Mouse (Mus musculus): ENCODE data around the gene Tab2. TPM values are rescaled to one million over a fixed set of nuclear protein-coding genes. Genes with fewer than 3 reads are reported as not detected.

The Tab2 gene
- polyA plus RNA-seq, 1 experiment = 31.8 TPM

- TF ChIP-seq POLR2A (IDR thresholded peaks at IDR 0.05; ENCODE audit: low read depth, low read length) (no peak), CTCF (IDR thresholded peaks at IDR 0.05; ENCODE audit: extremely low read depth, insufficient read depth, insufficient read length, insufficient replicate concordance) (peak; percentile 33; the same call in 1 of the 2 replicates)
- Histone ChIP-seq H3K36me3 (ENCODE audit: control insufficient read depth, insufficient read depth, low read length) (peaks cover 21% of the 10 kb centered on the region), H3K27me3 (ENCODE audit: control insufficient read depth, insufficient read depth, low read length) (no peaks in the 10 kb centered on the region), H3K4me3 (ENCODE audit: extremely low read depth, insufficient read depth, insufficient read length) (no peak overlapping the region), H3K27ac (ENCODE audit: insufficient read depth, low read length) (no peak overlapping the region), H3K4me1 (ENCODE audit: control insufficient read depth, insufficient read depth, insufficient read length) (no peaks in the 10 kb centered on the region)
- peak; percentile 22 to 40 for DNase-seq (ENCODE audit: low read depth in 1 of 2, low spot score in 2 of 2)
- 74% methylated on average over 11 of the region's 11 CpGs for WGBS
Observed at GRCm38 (mm10) chr10:7870571-7871315, 85.3 kb downstream of the Tab2 start.

DNA sequence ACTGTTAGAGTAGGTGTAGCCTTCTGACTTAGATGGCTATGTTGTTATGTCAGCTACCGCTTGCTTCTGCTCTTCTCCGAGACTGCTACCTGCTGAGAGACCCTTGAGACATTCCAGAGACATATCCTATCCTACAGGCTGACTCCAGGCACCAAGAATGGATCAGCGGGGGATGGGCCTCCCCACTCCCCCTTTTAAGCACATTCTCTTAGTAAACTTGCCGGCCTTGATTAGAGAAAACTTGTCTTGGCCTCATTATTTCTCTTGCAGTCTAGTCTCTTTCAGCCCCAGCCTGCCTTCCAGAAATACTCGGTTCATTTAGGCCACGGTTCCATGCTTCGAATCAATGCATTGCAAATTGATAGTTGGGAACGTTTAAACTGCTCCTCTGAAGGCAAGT is 86.3 kb downstream of the Tab2 start:
- Histone ChIP-seq H3K27me3 (ENCODE audit: control insufficient read depth, insufficient read depth, low read length) (no peaks in the 10 kb centered on the region), H3K36me3 (ENCODE audit: control insufficient read depth, insufficient read depth, low read length) (peaks cover 24% of the 10 kb centered on the region), H3K4me3 (ENCODE audit: extremely low read depth, insufficient read depth, insufficient read length) (no peak overlapping the region), H3K27ac (ENCODE audit: insufficient read depth, low read length) (no peak overlapping the region), H3K4me1 (ENCODE audit: control insufficient read depth, insufficient read depth, insufficient read length) (no peaks in the 10 kb centered on the region)
- DNase-seq (ENCODE audit: low read depth in 1 of 2, low spot score in 2 of 2) = no peak
- WGBS = 93% methylated on average over 8 of the region's 8 CpGs
- TF ChIP-seq POLR2A (IDR thresholded peaks at IDR 0.05; ENCODE audit: low read depth, low read length) (no peak), CTCF (IDR thresholded peaks at IDR 0.05; ENCODE audit: extremely low read depth, insufficient read depth, insufficient read length, insufficient replicate concordance) (no peak)

GRCm38 (mm10) chr10:7867666-7868030 is 88.4 kb downstream of the Tab2 start:
- Histone ChIP-seq H3K27ac (ENCODE audit: insufficient read depth, low read length) (no peak overlapping the region), H3K36me3 (ENCODE audit: control insufficient read depth, insufficient read depth, low read length) (peaks cover 33% of the 10 kb centered on the region), H3K4me3 (ENCODE audit: extremely low read depth, insufficient read depth, insufficient read length) (no peak overlapping the region), H3K4me1 (ENCODE audit: control insufficient read depth, insufficient read depth, insufficient read length) (no peaks in the 10 kb centered on the region), H3K27me3 (ENCODE audit: control insufficient read depth, insufficient read depth, low read length) (no peaks in the 10 kb centered on the region)
- DNase-seq (ENCODE audit: low read depth in 1 of 2, low spot score in 2 of 2) = no peak
- no peak for TF ChIP-seq CTCF (IDR thresholded peaks at IDR 0.05; ENCODE audit: extremely low read depth, insufficient read depth, insufficient read length, insufficient replicate concordance)
- no peak for TF ChIP-seq POLR2A (IDR thresholded peaks at IDR 0.05; ENCODE audit: low read depth, low read length)
- 79% methylated on average over 21 of the region's 21 CpGs for WGBS

DNA sequence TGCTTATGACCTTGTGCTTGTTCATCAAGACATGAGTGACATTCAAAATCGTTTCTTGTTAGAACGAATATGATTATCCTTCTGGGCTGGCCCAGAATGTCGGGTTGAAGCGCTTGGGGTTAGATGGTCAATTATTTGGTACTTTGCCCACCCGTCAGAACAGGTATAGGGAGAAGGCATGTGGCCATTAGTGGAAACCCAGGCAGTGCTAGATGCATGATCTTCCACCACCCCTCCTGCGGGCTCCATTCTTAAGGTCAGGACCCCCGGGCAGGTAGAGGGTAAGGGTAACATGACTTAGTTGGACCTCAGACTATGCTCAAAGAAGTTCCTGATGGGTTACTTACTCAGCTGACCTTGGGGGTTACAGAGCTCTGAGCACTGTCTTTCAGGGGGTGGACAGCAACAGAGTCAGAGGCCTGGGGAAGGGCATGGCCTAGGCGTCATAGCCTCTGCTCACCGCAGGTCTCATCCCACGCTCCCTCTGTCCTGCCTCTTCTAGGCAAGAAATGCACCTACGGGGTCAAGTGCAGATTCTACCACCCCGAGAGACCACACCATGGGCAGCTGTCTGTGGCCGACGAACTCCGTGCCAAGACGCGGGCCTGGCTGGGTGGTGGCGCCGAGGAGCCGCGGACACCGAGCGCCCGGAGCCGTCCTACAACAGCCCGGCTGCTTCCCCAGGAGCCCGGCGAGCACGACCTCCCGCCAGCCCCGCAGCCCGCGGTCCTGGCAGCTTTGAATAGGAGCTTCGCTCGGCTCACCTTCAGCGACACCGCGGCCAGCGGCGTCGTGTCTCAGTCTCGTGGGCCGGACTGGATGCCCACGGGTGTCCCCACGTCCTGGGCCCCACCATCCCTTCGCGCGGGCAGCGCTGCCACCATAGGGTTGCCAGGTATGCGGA is 89.0 kb downstream of the Tab2 start:
- no peak overlapping the region for H3K4me3 ChIP-seq (ENCODE audit: extremely low read depth, insufficient read depth, insufficient read length)
- WGBS = 73% methylated on average over 50 of the region's 50 CpGs
- H3K4me1 ChIP-seq (ENCODE audit: control insufficient read depth, insufficient read depth, insufficient read length) = no peaks in the 10 kb centered on the region
- H3K27ac ChIP-seq (ENCODE audit: insufficient read depth, low read length) = no peak overlapping the region
- H3K27me3 ChIP-seq (ENCODE audit: control insufficient read depth, insufficient read depth, low read length) = no peaks in the 10 kb centered on the region
- no peak for DNase-seq (ENCODE audit: low read depth in 1 of 2, low spot score in 2 of 2)
- TF ChIP-seq POLR2A (IDR thresholded peaks at IDR 0.05; ENCODE audit: low read depth, low read length) (no peak), CTCF (IDR thresholded peaks at IDR 0.05; ENCODE audit: extremely low read depth, insufficient read depth, insufficient read length, insufficient replicate concordance) (no peak)
- peaks cover 39% of the 10 kb centered on the region for H3K36me3 ChIP-seq (ENCODE audit: control insufficient read depth, insufficient read depth, low read length)

- no peak for DNase-seq (ENCODE audit: low read depth in 1 of 2, low spot score in 2 of 2)
- Histone ChIP-seq H3K27ac (ENCODE audit: insufficient read depth, low read length) (no peak overlapping the region), H3K36me3 (ENCODE audit: control insufficient read depth, insufficient read depth, low read length) (peaks cover 52% of the 10 kb centered on the region), H3K4me3 (ENCODE audit: extremely low read depth, insufficient read depth, insufficient read length) (no peak overlapping the region), H3K4me1 (ENCODE audit: control insufficient read depth, insufficient read depth, insufficient read length) (no peaks in the 10 kb centered on the region), H3K27me3 (ENCODE audit: control insufficient read depth, insufficient read depth, low read length) (no peaks in the 10 kb centered on the region)
- 92% methylated on average over 3 of the region's 3 CpGs for WGBS
- TF ChIP-seq CTCF (IDR thresholded peaks at IDR 0.05; ENCODE audit: extremely low read depth, insufficient read depth, insufficient read length, insufficient replicate concordance) = no peak
- TF ChIP-seq POLR2A (IDR thresholded peaks at IDR 0.05; ENCODE audit: low read depth, low read length) = no peak
Observed at GRCm38 (mm10) chr10:7864806-7865205, 91.2 kb downstream of the Tab2 start.

- WGBS = 89% methylated on average over 6 of the region's 6 CpGs
- TF ChIP-seq POLR2A (IDR thresholded peaks at IDR 0.05; ENCODE audit: low read depth, low read length) (no peak), CTCF (IDR thresholded peaks at IDR 0.05; ENCODE audit: extremely low read depth, insufficient read depth, insufficient read length, insufficient replicate concordance) (no peak)
Observed at GRCm38 (mm10) chr10:7864184-7864583, 91.8 kb downstream of the Tab2 start.

More at GRCm38 (mm10) chr10:7864184-7864583, 91.8 kb downstream of the Tab2 start:
- no peaks in the 10 kb centered on the region for H3K4me1 ChIP-seq (ENCODE audit: control insufficient read depth, insufficient read depth, insufficient read length)
- no peak for DNase-seq (ENCODE audit: low read depth in 1 of 2, low spot score in 2 of 2)
- H3K27me3 ChIP-seq (ENCODE audit: control insufficient read depth, insufficient read depth, low read length) = no peaks in the 10 kb centered on the region
- H3K4me3 ChIP-seq (ENCODE audit: extremely low read depth, insufficient read depth, insufficient read length) = no peak overlapping the region
- H3K36me3 ChIP-seq (ENCODE audit: control insufficient read depth, insufficient read depth, low read length) = peaks cover 51% of the 10 kb centered on the region
- no peak overlapping the region for H3K27ac ChIP-seq (ENCODE audit: insufficient read depth, low read length)
